Mouse (Mus musculus): ENCODE measurements around the gene Ddah2. TPM values are rescaled to one million over a fixed set of nuclear protein-coding genes. Genes with fewer than 3 reads are reported as not detected.

Gene Ddah2
- polyA plus RNA-seq, 1 experiment from 2014 or later, result 484 TPM

GRCm38 (mm10) chr17:35018171-35018570 is 40.7 kb upstream of the Ddah2 start:
- H3K27ac ChIP-seq (ENCODE audit: low read length), result no peak overlapping the region
- ATAC-seq, result no peak
- 86% methylated on average over 3 of the region's 3 CpGs for WGBS
- H3K4me2 ChIP-seq (ENCODE audit: low read length), result no peak overlapping the region
- peaks cover 17% of the 10 kb centered on the region for H3K36me3 ChIP-seq (ENCODE audit: control insufficient read depth, insufficient read depth)
- no peak overlapping the region for H3K4me3 ChIP-seq (replicated peaks; ENCODE audit: low read length)
- no peak overlapping the region for H3K9ac ChIP-seq (replicated peaks; ENCODE audit: low read depth, low read length)
- no peaks in the 10 kb centered on the region for H3K27me3 ChIP-seq (replicated peaks; ENCODE audit: control insufficient read depth, insufficient read depth, low read length)
- no peaks in the 10 kb centered on the region for H3K9me3 ChIP-seq (ENCODE audit: control insufficient read depth, low read length)
- peaks cover 12% of the 10 kb centered on the region for H3K4me1 ChIP-seq (replicated peaks; ENCODE audit: control insufficient read depth, insufficient read depth, low read length)

DNA sequence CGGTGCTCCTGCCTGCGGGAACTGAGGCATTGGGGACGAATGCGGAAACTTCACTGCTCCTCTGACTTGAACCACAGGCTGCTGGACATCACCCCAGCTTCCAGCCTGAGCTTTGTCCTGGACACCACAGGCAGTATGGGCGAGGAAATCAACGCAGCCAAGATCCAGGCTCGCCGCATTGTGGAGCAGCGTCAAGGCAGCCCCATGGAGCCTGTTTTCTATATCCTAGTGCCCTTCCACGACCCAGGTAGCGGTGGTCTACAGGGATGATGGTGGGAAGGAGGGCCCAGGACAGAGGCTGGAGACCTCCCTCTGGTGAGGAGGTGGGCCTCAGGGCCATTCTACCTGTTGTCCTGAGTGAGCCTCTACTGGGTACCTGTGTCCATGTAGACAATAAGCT is 38.9 kb upstream of the Ddah2 start:
- no peak for ATAC-seq
- H3K9ac ChIP-seq (replicated peaks; ENCODE audit: low read depth, low read length), result no peak overlapping the region

DNA sequence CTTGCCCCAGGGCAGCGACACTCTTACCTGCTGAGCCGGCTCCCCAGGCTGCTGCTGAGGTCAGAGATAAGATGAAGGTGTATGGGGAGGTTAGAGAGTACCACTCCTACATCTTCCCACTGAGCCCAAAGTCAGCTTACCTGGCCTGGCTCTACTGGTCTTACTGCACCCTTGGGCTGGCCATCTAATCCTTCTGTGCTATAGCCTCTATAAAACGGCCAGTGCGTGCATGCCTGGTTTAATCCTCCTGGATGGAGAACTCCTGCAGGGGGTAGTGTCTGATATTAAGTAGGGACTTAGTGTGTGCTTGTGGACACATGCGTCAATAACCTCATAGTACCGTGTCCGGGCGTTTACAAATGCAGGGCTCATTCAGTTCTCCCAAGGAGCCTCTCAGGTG is 38.3 kb upstream of the Ddah2 start:
- no peaks in the 10 kb centered on the region for H3K27me3 ChIP-seq (replicated peaks; ENCODE audit: control insufficient read depth, insufficient read depth, low read length)
- no peak overlapping the region for H3K4me3 ChIP-seq (replicated peaks; ENCODE audit: low read length)
- no peak overlapping the region for H3K9ac ChIP-seq (replicated peaks; ENCODE audit: low read depth, low read length)
- no peak overlapping the region for H3K27ac ChIP-seq (ENCODE audit: low read length)
- ATAC-seq, result no peak
- peaks cover 12% of the 10 kb centered on the region for H3K4me1 ChIP-seq (replicated peaks; ENCODE audit: control insufficient read depth, insufficient read depth, low read length)
- 89% methylated on average over 8 of the region's 8 CpGs for WGBS
- H3K9me3 ChIP-seq (ENCODE audit: control insufficient read depth, low read length), result no peaks in the 10 kb centered on the region
- H3K4me2 ChIP-seq (ENCODE audit: low read length), result no peak overlapping the region
- H3K36me3 ChIP-seq (ENCODE audit: control insufficient read depth, insufficient read depth), result 0 out of 2 replicates have a peak, but pooled peaks cover 2% of the 10 kb centered on the region

More for the DNA sequence above, 38.9 kb upstream of the Ddah2 start:
- 72% methylated on average over 11 of the region's 11 CpGs for WGBS
- no peak overlapping the region for H3K27ac ChIP-seq (ENCODE audit: low read length)
- no peak overlapping the region for H3K4me2 ChIP-seq (ENCODE audit: low read length)
- H3K4me3 ChIP-seq (replicated peaks; ENCODE audit: low read length), result no peak overlapping the region
- peaks cover 5% of the 10 kb centered on the region; the same call in 1 of the 2 replicates for H3K36me3 ChIP-seq (ENCODE audit: control insufficient read depth, insufficient read depth)
- peaks cover 12% of the 10 kb centered on the region for H3K4me1 ChIP-seq (replicated peaks; ENCODE audit: control insufficient read depth, insufficient read depth, low read length)
- no peaks in the 10 kb centered on the region for H3K27me3 ChIP-seq (replicated peaks; ENCODE audit: control insufficient read depth, insufficient read depth, low read length)
- no peaks in the 10 kb centered on the region for H3K9me3 ChIP-seq (ENCODE audit: control insufficient read depth, low read length)

DNA sequence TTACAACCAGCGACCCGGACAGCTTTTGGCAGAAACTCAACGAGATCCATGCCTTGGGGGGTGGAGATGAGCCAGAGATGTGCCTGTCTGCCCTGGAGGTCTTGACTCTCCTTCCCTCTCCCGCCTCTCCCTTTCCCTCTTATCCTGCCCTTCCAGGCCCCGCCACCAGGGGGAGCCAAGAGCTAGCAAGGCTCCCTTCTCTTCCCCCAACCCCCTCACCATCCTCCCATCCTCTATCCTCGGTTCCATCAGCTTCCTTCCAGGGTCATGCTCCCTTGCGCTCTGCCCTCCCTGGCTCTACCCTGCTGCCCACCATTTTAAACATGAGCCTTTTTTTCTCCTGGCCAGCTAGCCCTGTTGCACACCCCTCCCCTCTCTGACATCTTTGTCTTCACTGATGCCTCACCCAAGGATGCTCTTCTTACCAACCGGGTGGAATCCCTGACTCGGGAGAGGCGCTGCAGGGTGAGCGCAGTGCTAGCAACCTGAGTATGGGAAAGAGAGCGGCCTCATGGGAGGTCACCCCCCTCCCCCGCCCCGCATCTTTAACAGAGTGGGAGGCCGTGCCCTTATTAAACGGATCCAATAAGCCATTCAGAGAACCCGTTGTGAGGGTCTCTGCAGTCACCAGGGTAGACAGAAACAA is 37.5 kb upstream of the Ddah2 start:
- 5% methylated on average over 17 of the region's 17 CpGs for WGBS
- Histone ChIP-seq H3K27me3 (replicated peaks; ENCODE audit: control insufficient read depth, insufficient read depth, low read length) (no peaks in the 10 kb centered on the region), H3K9ac (replicated peaks; ENCODE audit: low read depth, low read length) (peak overlapping the region; percentile 22; the same call in 1 of the 2 replicates), H3K4me3 (replicated peaks; ENCODE audit: low read length) (no peak overlapping the region), H3K4me2 (ENCODE audit: low read length) (peak overlapping the region; percentile 35; the same call in 1 of the 2 replicates), H3K36me3 (ENCODE audit: control insufficient read depth, insufficient read depth) (no peaks in the 10 kb centered on the region), H3K9me3 (ENCODE audit: control insufficient read depth, low read length) (no peaks in the 10 kb centered on the region), H3K27ac (ENCODE audit: low read length) (no peak overlapping the region), H3K4me1 (replicated peaks; ENCODE audit: control insufficient read depth, insufficient read depth, low read length) (peaks cover 12% of the 10 kb centered on the region)
- peak; percentile 68 for ATAC-seq

- no peak overlapping the region for H3K27ac ChIP-seq (ENCODE audit: low read length)
- no peaks in the 10 kb centered on the region for H3K9me3 ChIP-seq (ENCODE audit: control insufficient read depth, low read length)
- H3K36me3 ChIP-seq (ENCODE audit: control insufficient read depth, insufficient read depth), result no peaks in the 10 kb centered on the region
Observed at GRCm38 (mm10) chr17:35021842-35022477, 36.9 kb upstream of the Ddah2 start.

DNA sequence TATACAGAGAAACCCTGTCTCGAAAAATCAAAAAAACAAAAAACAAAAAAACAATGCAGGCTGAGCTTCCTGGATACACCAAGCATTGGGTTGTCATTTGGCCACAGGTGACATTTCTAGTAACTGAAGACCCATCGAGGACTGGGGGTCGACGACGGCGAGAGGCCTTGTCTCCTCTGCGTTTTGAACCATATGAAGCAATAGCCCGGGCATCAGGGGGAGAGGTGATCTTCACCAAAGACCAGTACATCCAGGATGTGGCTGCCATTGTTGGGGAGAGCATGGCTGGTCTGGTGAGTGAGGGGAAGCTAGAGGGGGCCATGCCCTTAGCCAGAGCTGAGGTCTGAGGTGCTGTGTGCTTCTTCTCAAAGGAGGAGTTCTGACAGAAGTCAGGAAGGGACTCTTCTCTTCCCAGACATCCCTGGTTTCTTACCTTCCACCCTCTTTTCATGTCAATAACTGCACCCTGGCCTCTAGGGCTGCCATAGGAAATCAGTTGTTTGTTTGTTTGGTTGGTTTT is 36.2 kb upstream of the Ddah2 start:
- H3K9ac ChIP-seq (replicated peaks; ENCODE audit: low read depth, low read length), result no peak overlapping the region
- no peaks in the 10 kb centered on the region for H3K36me3 ChIP-seq (ENCODE audit: control insufficient read depth, insufficient read depth)
- H3K9me3 ChIP-seq (ENCODE audit: control insufficient read depth, low read length), result no peaks in the 10 kb centered on the region
- H3K4me3 ChIP-seq (replicated peaks; ENCODE audit: low read length), result no peak overlapping the region
- ATAC-seq, result no peak
- H3K27me3 ChIP-seq (replicated peaks; ENCODE audit: control insufficient read depth, insufficient read depth, low read length), result no peaks in the 10 kb centered on the region
- WGBS, result 96% methylated on average over 8 of the region's 8 CpGs
- H3K27ac ChIP-seq (ENCODE audit: low read length), result no peak overlapping the region
- peaks cover 21% of the 10 kb centered on the region for H3K4me1 ChIP-seq (replicated peaks; ENCODE audit: control insufficient read depth, insufficient read depth, low read length)
- H3K4me2 ChIP-seq (ENCODE audit: low read length), result no peak overlapping the region

More at GRCm38 (mm10) chr17:35021842-35022477, 36.9 kb upstream of the Ddah2 start:
- Histone ChIP-seq H3K4me3 (replicated peaks; ENCODE audit: low read length) (no peak overlapping the region), H3K4me1 (replicated peaks; ENCODE audit: control insufficient read depth, insufficient read depth, low read length) (peaks cover 15% of the 10 kb centered on the region; the same call in 1 of the 2 replicates), H3K27me3 (replicated peaks; ENCODE audit: control insufficient read depth, insufficient read depth, low read length) (no peaks in the 10 kb centered on the region), H3K4me2 (ENCODE audit: low read length) (no peak overlapping the region), H3K9ac (replicated peaks; ENCODE audit: low read depth, low read length) (no peak overlapping the region)
- 60% methylated on average over 6 of the region's 6 CpGs for WGBS
- ATAC-seq, result no peak

GRCm38 (mm10) chr17:35023221-35023620 is 35.6 kb upstream of the Ddah2 start:
- H3K4me2 ChIP-seq (ENCODE audit: low read length), result no peak overlapping the region
- H3K9ac ChIP-seq (replicated peaks; ENCODE audit: low read depth, low read length), result no peak overlapping the region
- no peaks in the 10 kb centered on the region for H3K36me3 ChIP-seq (ENCODE audit: control insufficient read depth, insufficient read depth)
- ATAC-seq, result no peak
- H3K27ac ChIP-seq (ENCODE audit: low read length), result no peak overlapping the region
- H3K4me3 ChIP-seq (replicated peaks; ENCODE audit: low read length), result no peak overlapping the region
- 84% methylated on average over 5 of the region's 5 CpGs for WGBS
- H3K9me3 ChIP-seq (ENCODE audit: control insufficient read depth, low read length), result no peaks in the 10 kb centered on the region
- peaks cover 22% of the 10 kb centered on the region for H3K4me1 ChIP-seq (replicated peaks; ENCODE audit: control insufficient read depth, insufficient read depth, low read length)
- no peaks in the 10 kb centered on the region for H3K27me3 ChIP-seq (replicated peaks; ENCODE audit: control insufficient read depth, insufficient read depth, low read length)

GRCm38 (mm10) chr17:35023756-35024155 is 35.1 kb upstream of the Ddah2 start:
- no peak overlapping the region for H3K4me2 ChIP-seq (ENCODE audit: low read length)
- ATAC-seq, result no peak
- H3K27ac ChIP-seq (ENCODE audit: low read length), result no peak overlapping the region
- H3K4me1 ChIP-seq (replicated peaks; ENCODE audit: control insufficient read depth, insufficient read depth, low read length), result peaks cover 22% of the 10 kb centered on the region
- no peaks in the 10 kb centered on the region for H3K27me3 ChIP-seq (replicated peaks; ENCODE audit: control insufficient read depth, insufficient read depth, low read length)
- H3K36me3 ChIP-seq (ENCODE audit: control insufficient read depth, insufficient read depth), result no peaks in the 10 kb centered on the region
- no peak overlapping the region for H3K4me3 ChIP-seq (replicated peaks; ENCODE audit: low read length)
- WGBS, result 90% methylated on average over 4 of the region's 4 CpGs
- no peaks in the 10 kb centered on the region for H3K9me3 ChIP-seq (ENCODE audit: control insufficient read depth, low read length)
- H3K9ac ChIP-seq (replicated peaks; ENCODE audit: low read depth, low read length), result no peak overlapping the region

GRCm38 (mm10) chr17:35024261-35024660 is 34.6 kb upstream of the Ddah2 start:
- H3K4me3 ChIP-seq (replicated peaks; ENCODE audit: low read length), result no peak overlapping the region
- no peaks in the 10 kb centered on the region for H3K27me3 ChIP-seq (replicated peaks; ENCODE audit: control insufficient read depth, insufficient read depth, low read length)
- H3K9ac ChIP-seq (replicated peaks; ENCODE audit: low read depth, low read length), result no peak overlapping the region
- no peak overlapping the region for H3K4me2 ChIP-seq (ENCODE audit: low read length)
- no peak overlapping the region for H3K27ac ChIP-seq (ENCODE audit: low read length)
- no peaks in the 10 kb centered on the region for H3K36me3 ChIP-seq (ENCODE audit: control insufficient read depth, insufficient read depth)
- no peak for ATAC-seq
- no peaks in the 10 kb centered on the region for H3K9me3 ChIP-seq (ENCODE audit: control insufficient read depth, low read length)
- peaks cover 22% of the 10 kb centered on the region for H3K4me1 ChIP-seq (replicated peaks; ENCODE audit: control insufficient read depth, insufficient read depth, low read length)
- 74% methylated on average over 13 of the region's 13 CpGs for WGBS
